Mouse (Mus musculus) E14TG2a.4 (cell line): Measurements from ENCODE around the gene Trpm4.

Experiments
- CTCF ChIP-seq: conservative IDR thresholded peaks from 2 replicates; pipeline ENCODE4 v1.5.1; 2014; ENCODE audit warnings: low read length
- POU5F1 ChIP-seq: IDR thresholded peaks from 2 replicates; pipeline ENCODE4 v1.6.1; 2014; ENCODE audit warnings: low read length, borderline replicate concordance

GRCm38 (mm10) chr7:45335056-45335455, 1.5 kb upstream of the Trpm4 start, which contains the start of gene Hrc:
- TF ChIP-seq CTCF, result no peak
- no peak for TF ChIP-seq POU5F1
